Mouse (Mus musculus) CH12.LX (cell line): ENCODE results near the gene Nhlrc3.

ENCODE experiments used
- CTCF ChIP-seq, 2 experiments: IDR thresholded peaks in 1 of 2; conservative IDR thresholded peaks in 1 of 2; 2 replicates each; pipeline ENCODE4 v1.5.1; 2011 to 2012; ENCODE audit warnings: low read depth in 2 of 2, low read length in 2 of 2, improper control_type of control experiment in 1 of 2, inconsistent platforms in 1 of 2, mild to moderate bottlenecking in 1 of 2, moderate library complexity in 1 of 2
- EP300 ChIP-seq: IDR thresholded peaks from 2 replicates; pipeline ENCODE4 v1.6.1; 2011; ENCODE audit warnings: low read length, improper control_type of control experiment
- GABPA ChIP-seq: IDR thresholded peaks from 2 replicates; pipeline ENCODE4 v1.6.1; 2012; ENCODE audit warnings: low read depth, low read length, improper control_type of control experiment, inconsistent platforms; ENCODE audit not compliant: insufficient replicate concordance
- JUN ChIP-seq: IDR thresholded peaks from 2 replicates; pipeline ENCODE4 v1.6.1; 2011; ENCODE audit warnings: low read depth, mild to moderate bottlenecking, low read length, improper control_type of control experiment, moderate library complexity; ENCODE audit not compliant: insufficient read depth
- JUND ChIP-seq: conservative IDR thresholded peaks from 2 replicates; pipeline ENCODE4 v1.6.1; 2011; ENCODE audit warnings: low read depth, low read length, improper control_type of control experiment
- MAFK ChIP-seq: IDR thresholded peaks from 2 replicates; pipeline ENCODE4 v1.6.1; 2011; ENCODE audit warnings: low read length, improper control_type of control experiment; ENCODE audit not compliant: insufficient replicate concordance
- MAX ChIP-seq: IDR thresholded peaks from 2 replicates; pipeline ENCODE4 v1.6.1; 2011; ENCODE audit warnings: low read length, improper control_type of control experiment
- POLR2A ChIP-seq: IDR thresholded peaks from 2 replicates; pipeline ENCODE4 v1.6.1; 2011; ENCODE audit warnings: low read depth, mild to moderate bottlenecking, improper control_type of control experiment, low read length
- POLR2AphosphoS2 ChIP-seq: IDR thresholded peaks from 2 replicates; pipeline ENCODE4 v1.6.1; 2011; ENCODE audit warnings: low read depth, low read length, improper control_type of control experiment
- RAD21 ChIP-seq: IDR thresholded peaks from 2 replicates; pipeline ENCODE4 v1.6.1; 2011; ENCODE audit warnings: low read depth, mild to moderate bottlenecking, low read length, improper control_type of control experiment, moderate library complexity
- USF1 ChIP-seq: IDR thresholded peaks from 2 replicates; pipeline ENCODE4 v1.6.1; 2014; ENCODE audit warnings: low read depth, mild to moderate bottlenecking, inconsistent platforms, low read length, improper control_type of control experiment
- USF2 ChIP-seq: conservative IDR thresholded peaks from 2 replicates; pipeline ENCODE4 v1.6.1; 2011; ENCODE audit warnings: low read depth, low read length, improper control_type of control experiment
- ZMIZ1 ChIP-seq: IDR thresholded peaks from 2 replicates; pipeline ENCODE4 v1.6.1; 2012; ENCODE audit warnings: low read depth, mild to moderate bottlenecking, inconsistent platforms, low read length, improper control_type of control experiment

DNA sequence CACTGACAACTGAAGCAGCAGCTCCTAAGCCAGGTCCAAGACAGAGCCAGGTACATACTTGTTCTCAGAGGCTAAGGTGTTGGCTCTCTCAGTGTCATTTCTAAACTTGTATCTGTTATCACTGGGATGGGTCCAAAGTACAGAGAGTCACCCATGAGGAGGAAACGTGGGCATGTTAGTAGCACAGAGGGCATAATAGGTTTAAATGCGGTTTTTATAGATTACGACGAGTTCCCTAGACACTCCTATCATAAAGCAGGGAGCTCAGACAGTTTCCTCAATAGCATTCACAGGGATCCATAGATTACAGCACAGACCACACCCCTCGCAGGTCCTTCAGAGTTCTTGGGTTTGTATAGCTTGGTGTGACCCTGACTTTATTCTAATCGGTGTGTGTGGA, 9.1 kb downstream of the Nhlrc3 start:
- TF ChIP-seq CTCF (conservative IDR thresholded peaks at IDR 0.05 in 1 of 2, IDR thresholded peaks at IDR 0.05 in 1 of 2; ENCODE audit: low read depth in 2 of 2, low read length in 2 of 2) = no peak
- TF ChIP-seq POLR2AphosphoS2 = no peak
- no peak for TF ChIP-seq POLR2A
- TF ChIP-seq MAX = no peak
- no peak for TF ChIP-seq USF2
- TF ChIP-seq EP300 = no peak
- TF ChIP-seq GABPA = no peak
- no peak for TF ChIP-seq MAFK
- no peak for TF ChIP-seq JUND
- TF ChIP-seq USF1 = no peak
- TF ChIP-seq JUN = no peak
- TF ChIP-seq RAD21 = no peak
- TF ChIP-seq ZMIZ1 = no peak
